Mouse (Mus musculus) stomach, postnatal 0 days (tissue): Measurements from ENCODE around the gene Zc3h15. TPM values are rescaled to one million over a fixed set of nuclear protein-coding genes. Genes with fewer than 3 reads are reported as not detected.

Source experiments
- ATAC-seq: fragments of 200-750 bp; cut with Nextera tagmentation; 2 replicates; pipeline ENCODE4 v1.8.0; 2017; ENCODE audit not compliant: low FRiP score, low TSS enrichment
- DNase-seq: peaks from one replicate; pipeline ENCODE4 v3.0.0-alpha.2; 2016; ENCODE audit warnings: low spot score
- H3K27ac ChIP-seq: fragments of 300-500 bp; sonication (generic); replicated peaks from 2 replicates; pipeline ENCODE4 v1.5.1; 2014; ENCODE audit warnings: mild to moderate bottlenecking, control low read depth
- H3K27me3 ChIP-seq: fragments of 300-500 bp; sonication (generic); 2 replicates; pipeline ENCODE4 v1.6.1; 2014; ENCODE audit warnings: low read length; ENCODE audit not compliant: control insufficient read depth, insufficient read depth
- H3K36me3 ChIP-seq: fragments of 300-500 bp; sonication (generic); 2 replicates; pipeline ENCODE4 v1.6.1; 2014; ENCODE audit warnings: low read length, mixed read lengths; ENCODE audit not compliant: control insufficient read depth, insufficient read depth
- H3K4me1 ChIP-seq: fragments of 300-500 bp; sonication (generic); replicated peaks from 2 replicates; pipeline ENCODE4 v1.6.1; 2014; ENCODE audit warnings: antibody characterized with exemption; ENCODE audit not compliant: control insufficient read depth, insufficient read depth
- H3K4me2 ChIP-seq: fragments of 300-500 bp; sonication (generic); replicated peaks from 2 replicates; pipeline ENCODE4 v1.6.1; 2014; ENCODE audit warnings: low read depth, mild to moderate bottlenecking, control low read depth, moderate library complexity
- H3K4me3 ChIP-seq: fragments of 300-500 bp; sonication (generic); 2 replicates; pipeline ENCODE4 v1.5.1; 2014; ENCODE audit warnings: low read depth, low read length, control low read depth
- H3K9ac ChIP-seq: fragments of 300-500 bp; sonication (generic); 2 replicates; pipeline ENCODE4 v1.6.1; 2014; ENCODE audit warnings: mild to moderate bottlenecking, low read length, control low read depth, mixed read lengths
- H3K9me3 ChIP-seq: fragments of 300-500 bp; sonication (generic); 2 replicates; pipeline ENCODE4 v1.6.1; 2016; ENCODE audit warnings: low read length; ENCODE audit not compliant: control insufficient read depth
- CTCF ChIP-seq: IDR thresholded peaks from 2 replicates; pipeline ENCODE4 v1.5.1; 2016; ENCODE audit warnings: antibody characterized with exemption, low read depth, mild to moderate bottlenecking, moderate library complexity
- EP300 ChIP-seq: optimal IDR thresholded peaks from 2 replicates; pipeline ENCODE3; 2016; ENCODE audit warnings: antibody characterized with exemption
- WGBS: fragments of 180-500 bp; shearing (Covaris S2); extraction: QIAGEN DNeasy Blood & Tissue Kit; methylation state at CpG from one replicate; pipeline ENCODE4 v1.1.7; 2014; 5-methylcytosine and 5-hydroxymethylcytosine counted together
- polyA plus RNA-seq: library from polyadenylated mRNA; unstranded; fragments of >200 nt; fragmentation: Nextera tagmentation; extraction: Ambion mirVana; gene quantifications from 2 replicates; pipeline ENCODE4 v1.2.1, GENCODE M21; 2015

Gene Zc3h15
- polyA plus RNA-seq, 1 experiment from 2014 or later: 106 TPM

DNA sequence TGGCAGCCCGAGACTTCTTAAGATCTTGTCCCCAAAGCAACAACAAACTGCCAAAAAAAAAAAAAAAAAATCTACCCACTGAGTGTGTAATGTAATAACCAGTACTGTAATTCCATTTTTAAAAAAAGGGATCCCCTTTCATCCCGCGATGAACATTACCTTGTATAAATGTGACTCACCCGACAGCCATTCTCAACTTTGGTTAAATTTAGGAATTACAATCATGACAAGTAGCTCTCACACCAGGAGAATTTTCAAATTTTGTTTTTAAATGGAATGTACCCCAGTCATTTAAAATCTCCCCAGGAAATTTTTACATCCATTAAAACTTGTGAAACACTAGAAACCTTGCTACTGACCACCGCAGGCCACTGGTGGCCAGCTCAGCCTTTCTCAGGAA, 69.7 kb downstream of the Zc3h15 start:
- H3K4me3 ChIP-seq: no peak overlapping the region
- ATAC-seq (no peak), DNase-seq (no peak)
- H3K4me2 ChIP-seq: no peak overlapping the region
- H3K27ac ChIP-seq: no peak overlapping the region
- H3K4me1 ChIP-seq: no peaks in the 10 kb centered on the region
- H3K9ac ChIP-seq: no peak overlapping the region
- WGBS: 78% methylated on average over 5 of the region's 5 CpGs
- TF ChIP-seq CTCF (no peak), EP300 (no peak)
- no peaks in the 10 kb centered on the region for H3K9me3 ChIP-seq
- H3K36me3 ChIP-seq: no peaks in the 10 kb centered on the region
- H3K27me3 ChIP-seq: no peaks in the 10 kb centered on the region

Other genes starting within 250 kb of the Zc3h15 start
- 69.8 and 74.3 TPM in 2 replicates for gene Itgav, start 80.0 kb downstream of the Zc3h15 start, polyA plus RNA-seq
- 4.2 and 4.8 TPM in 2 replicates for gene Fam171b, start 168.2 kb downstream of the Zc3h15 start, polyA plus RNA-seq